In genomic region chr12:89976648-89977047, GRCm38 (mm10) we compare ENCODE assay signal across 26 mouse cellular contexts.
"Had no signal": no experiment of that assay in that cellular context is flagged by ENCODE, and none has a peak within 500 bp of the region (broad histone marks: within the 10 kb centered on the region; RNA-seq: fewer than 3 reads in every experiment).

No protein-coding gene starts in this region.

- H3K9ac ChIP-seq: embryonic facial prominence, embryonic 12.5 days; embryonic facial prominence, embryonic 13.5 days; embryonic facial prominence, embryonic 15.5 days; forebrain, embryonic 12.5 days; forebrain, embryonic 13.5 days; forebrain, embryonic 15.5 days; forebrain, postnatal 0 days had no signal

- DNase-seq: cerebellum, adult 9-10 months; cerebellum, adult 9-11 months; cerebellum, postnatal 10 days; cerebellum, postnatal 14 days; cerebellum, postnatal 25 days; cerebellum, postnatal 36 days; embryo, embryonic 11 days; forebrain, postnatal 0 days; gastrocnemius, adult 2 months; gastrocnemius, postnatal 10 days; gastrocnemius, postnatal 14 days; gastrocnemius, postnatal 25 days; gastrocnemius, postnatal 36 days; heart, adult 11 months; heart, adult 18-20 months; heart, adult 2 months had no signal

- ATAC-seq: forebrain, embryonic 13.5 days; forebrain, embryonic 14.5 days; forebrain, embryonic 15.5 days; forebrain, postnatal 0 days had no signal

- H3K9me3 ChIP-seq: embryonic facial prominence, embryonic 10.5 days; embryonic facial prominence, embryonic 12.5 days; embryonic facial prominence, embryonic 13.5 days; embryonic facial prominence, embryonic 15.5 days; forebrain, embryonic 10.5 days; forebrain, embryonic 12.5 days; forebrain, embryonic 13.5 days; forebrain, embryonic 15.5 days had no signal

- H3K4me2 ChIP-seq: embryonic facial prominence, embryonic 12.5 days; embryonic facial prominence, embryonic 13.5 days; embryonic facial prominence, embryonic 15.5 days; forebrain, embryonic 12.5 days; forebrain, embryonic 13.5 days; forebrain, embryonic 15.5 days had no signal

- H3K36me3 ChIP-seq: embryonic facial prominence, embryonic 10.5 days; embryonic facial prominence, embryonic 12.5 days; embryonic facial prominence, embryonic 13.5 days; embryonic facial prominence, embryonic 15.5 days; forebrain, embryonic 10.5 days; forebrain, embryonic 12.5 days; forebrain, embryonic 15.5 days had no signal

- H3K4me3 ChIP-seq: embryonic facial prominence, embryonic 10.5 days; embryonic facial prominence, embryonic 12.5 days; embryonic facial prominence, embryonic 13.5 days; embryonic facial prominence, embryonic 15.5 days; erythroblast, embryonic 14.5 days; forebrain, embryonic 10.5 days; forebrain, embryonic 12.5 days; forebrain, embryonic 13.5 days; forebrain, embryonic 15.5 days; gastrocnemius, adult 2 months; heart, adult 2 months had no signal

- H3K4me1 ChIP-seq: embryonic facial prominence, embryonic 10.5 days; embryonic facial prominence, embryonic 12.5 days; forebrain, embryonic 10.5 days; forebrain, embryonic 12.5 days; forebrain, embryonic 13.5 days had no signal

- H3K27ac ChIP-seq: embryonic facial prominence, embryonic 10.5 days; forebrain, embryonic 10.5 days; forebrain, embryonic 12.5 days; forebrain, embryonic 13.5 days; forebrain, embryonic 15.5 days; gastrocnemius, adult 2 months; heart, adult 2 months had no signal

- H3K27me3 ChIP-seq: embryonic facial prominence, embryonic 12.5 days; embryonic facial prominence, embryonic 13.5 days; embryonic facial prominence, embryonic 15.5 days; forebrain, embryonic 12.5 days; forebrain, embryonic 13.5 days; forebrain, embryonic 15.5 days had no signal
